Mouse (Mus musculus): ENCODE data around the gene Qpctl. TPM values are rescaled to one million over a fixed set of nuclear protein-coding genes. Genes with fewer than 3 reads are reported as not detected.
A peak's percentile ranks its signal among the peaks of the same experiment; 100 is the strongest.

The Qpctl gene
- polyA plus RNA-seq, 1 experiment: 15.3 TPM

DNA sequence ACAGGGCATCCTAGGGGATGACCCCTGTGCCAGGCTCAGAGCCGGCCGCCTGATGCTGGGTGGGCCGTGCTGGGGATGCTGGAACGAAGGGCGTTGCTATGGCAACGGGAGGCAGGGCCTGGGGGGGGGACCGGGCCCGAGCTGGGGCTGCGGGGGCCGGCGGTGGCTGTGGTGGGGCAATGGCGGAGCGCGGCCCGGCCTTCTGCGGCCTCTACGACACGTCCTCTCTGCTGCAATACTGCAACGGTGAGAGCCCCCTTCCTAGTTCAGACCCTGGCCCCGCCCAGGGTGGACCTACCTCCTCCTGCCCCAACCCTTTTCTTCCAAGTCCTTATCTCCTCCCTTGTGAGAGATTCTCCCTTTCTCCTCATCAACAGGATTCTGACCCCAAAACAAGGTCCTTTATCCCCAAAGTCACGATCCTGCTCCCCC lies 27.4 kb upstream of the Qpctl start:
- Histone ChIP-seq H3K36me3 (ENCODE audit: control insufficient read depth, insufficient read depth, low read length) (no peaks in the 10 kb centered on the region), H3K27ac (ENCODE audit: control insufficient read depth, insufficient read depth, low read length) (no peak overlapping the region), H3K4me3 (ENCODE audit: control insufficient read depth, insufficient read depth, low read length) (no peak overlapping the region), H3K27me3 (ENCODE audit: control insufficient read depth, insufficient read depth, low read length) (peaks cover 23% of the 10 kb centered on the region), H3K4me1 (replicated peaks; ENCODE audit: control insufficient read depth, insufficient read depth, low read length) (peaks cover 14% of the 10 kb centered on the region)
- TF ChIP-seq CTCF (IDR thresholded peaks at IDR 0.05; ENCODE audit: borderline replicate concordance, control insufficient read depth, extremely low read depth, insufficient read depth, low read length, poor library complexity) (no peak), POLR2A (IDR thresholded peaks at IDR 0.05; ENCODE audit: control insufficient read depth, extremely low read depth, insufficient read depth, low read length, poor library complexity) (no peak)
- DNase-seq: no peak
- 15% methylated on average over 18 of the region's 21 CpGs for WGBS

DNA sequence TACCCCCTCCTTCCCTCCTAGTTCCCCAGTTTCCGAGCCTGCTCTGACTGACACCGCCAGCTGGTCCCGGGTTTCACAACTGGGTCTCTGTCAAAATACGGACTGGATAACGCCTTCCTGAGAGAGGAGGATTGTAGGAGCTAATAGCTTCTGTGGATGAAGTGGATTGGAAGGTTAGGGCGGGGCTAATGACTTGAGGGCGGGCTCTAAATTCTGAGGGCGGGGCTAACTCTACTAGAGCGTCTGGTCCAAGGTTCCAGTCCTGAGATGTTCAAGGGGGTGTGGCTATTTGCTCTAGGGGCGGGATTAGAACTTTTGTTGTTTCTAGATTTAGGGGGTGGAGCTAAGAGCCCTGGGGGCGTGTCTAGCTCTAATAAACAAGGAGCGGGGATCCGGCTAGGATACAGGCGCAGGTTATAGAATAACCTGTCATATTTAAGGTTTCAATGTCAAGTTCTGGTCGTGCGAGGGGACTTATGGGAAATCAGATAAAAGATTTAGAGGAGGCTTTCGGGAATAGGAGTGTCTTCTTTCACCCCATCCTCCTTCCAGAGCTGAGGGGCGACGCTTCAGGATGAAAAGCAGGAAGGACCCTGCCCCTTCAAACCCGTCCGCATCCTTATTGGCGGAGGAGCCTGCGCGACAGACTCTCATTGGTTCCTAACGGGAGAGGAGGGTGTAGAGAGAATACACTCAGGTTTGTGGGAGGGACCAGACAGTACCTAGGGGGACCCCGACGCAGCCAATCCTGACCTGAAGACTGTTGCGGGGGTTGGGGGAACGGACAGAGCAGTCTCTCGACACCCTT lies 26.8 kb upstream of the Qpctl start, which contains the start of gene Eml2:
Gene Eml2, plus strand, starts transcription at position 714 of the 808 bp plus-strand sequence.
- Histone ChIP-seq H3K36me3 (ENCODE audit: control insufficient read depth, insufficient read depth, low read length) (no peaks in the 10 kb centered on the region), H3K4me3 (ENCODE audit: control insufficient read depth, insufficient read depth, low read length) (no peak within 1 kb of the TSS), H3K4me1 (replicated peaks; ENCODE audit: control insufficient read depth, insufficient read depth, low read length) (peaks cover 12% of the 10 kb centered on the region), H3K27ac (ENCODE audit: control insufficient read depth, insufficient read depth, low read length) (no peak within 1 kb of the TSS), H3K27me3 (ENCODE audit: control insufficient read depth, insufficient read depth, low read length) (peaks cover 23% of the 10 kb centered on the region)
- TF ChIP-seq CTCF (IDR thresholded peaks at IDR 0.05; ENCODE audit: borderline replicate concordance, control insufficient read depth, extremely low read depth, insufficient read depth, low read length, poor library complexity) (no peak), POLR2A (IDR thresholded peaks at IDR 0.05; ENCODE audit: control insufficient read depth, extremely low read depth, insufficient read depth, low read length, poor library complexity) (no peak)
- no peak for DNase-seq
- 10% methylated on average over 30 of the region's 30 CpGs for WGBS

- WGBS: 5% methylated on average over 17 of the region's 17 CpGs
- Histone ChIP-seq H3K4me1 (replicated peaks; ENCODE audit: control insufficient read depth, insufficient read depth, low read length) (peaks cover 7% of the 10 kb centered on the region; the same call in 1 of the 2 replicates), H3K27ac (ENCODE audit: control insufficient read depth, insufficient read depth, low read length) (no peak overlapping the region), H3K27me3 (ENCODE audit: control insufficient read depth, insufficient read depth, low read length) (peaks cover 9% of the 10 kb centered on the region), H3K4me3 (ENCODE audit: control insufficient read depth, insufficient read depth, low read length) (peak overlapping the region; percentile 6; the same call in 1 of the 2 replicates), H3K36me3 (ENCODE audit: control insufficient read depth, insufficient read depth, low read length) (no peaks in the 10 kb centered on the region)
- peak; percentile 89 for DNase-seq
- TF ChIP-seq CTCF (IDR thresholded peaks at IDR 0.05; ENCODE audit: borderline replicate concordance, control insufficient read depth, extremely low read depth, insufficient read depth, low read length, poor library complexity) (peak; percentile 97), POLR2A (IDR thresholded peaks at IDR 0.05; ENCODE audit: control insufficient read depth, extremely low read depth, insufficient read depth, low read length, poor library complexity) (no peak)
These were observed 23.8 kb upstream of the Qpctl start for GRCm38 (mm10) chr7:19172874-19173273.

DNA sequence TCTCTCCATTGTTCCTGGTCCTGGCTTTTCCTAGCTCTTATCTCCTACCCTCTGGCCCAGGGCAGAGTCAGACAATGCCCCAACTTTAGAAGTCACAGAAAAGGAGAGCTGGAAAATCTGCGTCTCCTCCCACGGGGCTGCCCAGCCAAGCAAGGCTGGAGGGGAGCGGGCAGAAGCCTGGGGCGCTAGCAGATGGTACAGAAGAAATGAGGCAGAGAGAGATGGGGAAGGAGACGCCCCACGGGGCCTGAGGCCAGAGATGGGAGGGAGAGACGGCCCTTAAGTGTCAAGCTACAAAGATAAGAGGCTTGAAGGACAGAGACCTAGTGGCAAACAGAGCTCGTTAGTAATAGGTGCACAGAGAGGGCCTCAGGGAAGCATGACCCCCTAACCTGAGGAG lies 22.7 kb upstream of the Qpctl start:
- Histone ChIP-seq H3K27ac (ENCODE audit: control insufficient read depth, insufficient read depth, low read length) (no peak overlapping the region), H3K36me3 (ENCODE audit: control insufficient read depth, insufficient read depth, low read length) (no peaks in the 10 kb centered on the region), H3K27me3 (ENCODE audit: control insufficient read depth, insufficient read depth, low read length) (peaks cover 5% of the 10 kb centered on the region; the same call in 1 of the 2 replicates), H3K4me3 (ENCODE audit: control insufficient read depth, insufficient read depth, low read length) (no peak overlapping the region), H3K4me1 (replicated peaks; ENCODE audit: control insufficient read depth, insufficient read depth, low read length) (peaks cover 7% of the 10 kb centered on the region; the same call in 1 of the 2 replicates)
- TF ChIP-seq CTCF (IDR thresholded peaks at IDR 0.05; ENCODE audit: borderline replicate concordance, control insufficient read depth, extremely low read depth, insufficient read depth, low read length, poor library complexity) (no peak), POLR2A (IDR thresholded peaks at IDR 0.05; ENCODE audit: control insufficient read depth, extremely low read depth, insufficient read depth, low read length, poor library complexity) (no peak)
- no peak for DNase-seq
- 66% methylated on average over 8 of the region's 8 CpGs for WGBS

DNA sequence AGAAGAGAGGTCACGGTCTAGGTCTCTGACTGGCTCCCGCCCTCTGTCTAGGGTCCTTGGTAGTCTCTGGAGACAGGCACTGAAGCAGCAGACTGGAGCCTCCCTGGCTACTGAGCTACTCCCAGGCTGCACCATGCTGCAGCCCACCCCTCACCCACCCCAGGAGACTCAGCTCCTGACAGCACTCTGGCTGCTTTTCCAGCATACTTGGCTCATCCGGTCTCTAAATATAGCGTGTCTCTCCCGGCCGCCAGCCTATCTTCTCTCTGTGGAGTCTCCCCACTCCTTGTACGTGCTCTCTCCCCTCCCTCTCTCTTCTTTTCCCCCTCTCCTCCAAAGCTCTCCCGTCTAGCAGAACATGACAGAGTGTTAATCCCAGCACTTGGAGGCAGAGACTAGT lies 21.1 kb upstream of the Qpctl start:
- no peak for TF ChIP-seq POLR2A (IDR thresholded peaks at IDR 0.05; ENCODE audit: control insufficient read depth, extremely low read depth, insufficient read depth, low read length, poor library complexity)
- TF ChIP-seq CTCF (IDR thresholded peaks at IDR 0.05; ENCODE audit: borderline replicate concordance, control insufficient read depth, extremely low read depth, insufficient read depth, low read length, poor library complexity): no peak

GRCm38 (mm10) chr7:19169506-19169905 lies 20.4 kb upstream of the Qpctl start:
- 41% methylated on average over 10 of the region's 10 CpGs for WGBS
- no peak overlapping the region for H3K4me3 ChIP-seq (ENCODE audit: control insufficient read depth, insufficient read depth, low read length)
- peaks cover 19% of the 10 kb centered on the region for H3K4me1 ChIP-seq (replicated peaks; ENCODE audit: control insufficient read depth, insufficient read depth, low read length)
- no peaks in the 10 kb centered on the region for H3K36me3 ChIP-seq (ENCODE audit: control insufficient read depth, insufficient read depth, low read length)
- TF ChIP-seq POLR2A (IDR thresholded peaks at IDR 0.05; ENCODE audit: control insufficient read depth, extremely low read depth, insufficient read depth, low read length, poor library complexity) (no peak), CTCF (IDR thresholded peaks at IDR 0.05; ENCODE audit: borderline replicate concordance, control insufficient read depth, extremely low read depth, insufficient read depth, low read length, poor library complexity) (no peak)
- no peak for DNase-seq
- H3K27me3 ChIP-seq (ENCODE audit: control insufficient read depth, insufficient read depth, low read length): no peaks in the 10 kb centered on the region; the same call in 1 of the 2 replicates
- H3K27ac ChIP-seq (ENCODE audit: control insufficient read depth, insufficient read depth, low read length): no peak overlapping the region

More for the DNA sequence above, 21.1 kb upstream of the Qpctl start:
- DNase-seq: no peak
- Histone ChIP-seq H3K4me3 (ENCODE audit: control insufficient read depth, insufficient read depth, low read length) (no peak overlapping the region), H3K36me3 (ENCODE audit: control insufficient read depth, insufficient read depth, low read length) (no peaks in the 10 kb centered on the region), H3K27me3 (ENCODE audit: control insufficient read depth, insufficient read depth, low read length) (no peaks in the 10 kb centered on the region; the same call in 1 of the 2 replicates), H3K4me1 (replicated peaks; ENCODE audit: control insufficient read depth, insufficient read depth, low read length) (peaks cover 13% of the 10 kb centered on the region), H3K27ac (ENCODE audit: control insufficient read depth, insufficient read depth, low read length) (no peak overlapping the region)
- WGBS: 86% methylated on average over 8 of the region's 8 CpGs
